Mouse (Mus musculus) small intestine, adult 2 months (tissue): ENCODE data around the gene Glis1. TPM values are rescaled to one million over a fixed set of nuclear protein-coding genes. Genes with fewer than 3 reads are reported as not detected.

Experiments
- H3K27ac ChIP-seq: fragments of 200-500 bp; 2 replicates; pipeline ENCODE4 v1.5.1; 2012; ENCODE audit warnings: low read depth, low read length, control low read depth, inconsistent platforms; ENCODE audit not compliant: insufficient read depth
- H3K27me3 ChIP-seq: fragments of 200-500 bp; 2 replicates; pipeline ENCODE4 v1.6.1; 2012; ENCODE audit warnings: mild to moderate bottlenecking, moderate library complexity, low read length, inconsistent platforms; ENCODE audit not compliant: control insufficient read depth, insufficient read depth
- H3K36me3 ChIP-seq: fragments of 200-500 bp; 2 replicates; pipeline ENCODE4 v1.6.1; 2012; ENCODE audit warnings: mild to moderate bottlenecking, low read length, control low read depth, inconsistent platforms; ENCODE audit not compliant: control insufficient read depth, insufficient read depth
- H3K4me1 ChIP-seq: fragments of 200-500 bp; 2 replicates; pipeline ENCODE4 v1.6.1; 2012; ENCODE audit warnings: low read length, inconsistent platforms, mixed read lengths; ENCODE audit not compliant: control insufficient read depth, insufficient read depth, insufficient read length
- H3K4me3 ChIP-seq: fragments of 200-500 bp; 2 replicates; pipeline ENCODE4 v1.5.1; 2012; ENCODE audit warnings: low read depth, mild to moderate bottlenecking, control low read depth, inconsistent platforms, low read length, moderate library complexity
- CTCF ChIP-seq: fragments of 200-500 bp; IDR thresholded peaks from 2 replicates; pipeline ENCODE4 v1.5.1; 2012; ENCODE audit warnings: low read depth, mild to moderate bottlenecking, control low read depth, inconsistent platforms, low read length, moderate library complexity, mixed read lengths; ENCODE audit not compliant: insufficient replicate concordance, insufficient read length; ENCODE audit errors: extremely low read depth
- POLR2A ChIP-seq: fragments of 200-500 bp; IDR thresholded peaks from 2 replicates; pipeline ENCODE4 v1.6.1; 2012; ENCODE audit warnings: low read depth, mild to moderate bottlenecking, control low read depth, inconsistent platforms, low read length, moderate library complexity
- WGBS: fragments of 180-500 bp; shearing (Covaris S2); methylation state at CpG from one replicate; pipeline ENCODE4 v1.1.7; 2018; 5-methylcytosine and 5-hydroxymethylcytosine counted together
- polyA plus RNA-seq: library from polyadenylated mRNA; depleted of rRNA; stranded (reverse); fragments of >200 nt; gene quantifications from 2 replicates; pipeline ENCODE4 v1.2.3, GENCODE M21; 2012

Gene Glis1
- polyA plus RNA-seq, 1 experiment = 1.0 TPM

DNA sequence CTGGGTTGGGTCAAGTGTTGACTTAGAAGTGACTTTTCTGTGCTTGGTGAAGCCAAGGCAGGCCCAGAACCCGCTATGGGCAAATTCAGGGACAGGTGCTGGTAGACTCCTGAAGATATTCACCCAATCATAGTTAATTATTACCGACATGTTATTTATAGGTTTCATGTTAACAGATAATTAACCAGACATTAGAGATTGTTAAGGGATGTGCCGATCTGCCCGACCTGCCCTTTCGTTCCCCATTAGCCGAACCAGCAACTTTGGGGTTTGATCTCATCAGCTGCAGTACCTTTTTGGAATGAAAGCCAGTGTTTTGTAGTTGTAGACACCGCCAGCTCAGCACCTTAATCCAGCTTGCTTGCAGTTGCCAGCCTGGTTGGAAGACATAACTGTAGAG, 2.1 kb downstream of the Glis1 start:
- Histone ChIP-seq H3K4me3 (no peak overlapping the region), H3K36me3 (no peaks in the 10 kb centered on the region), H3K4me1 (peaks cover 7% of the 10 kb centered on the region), H3K27ac (no peak overlapping the region), H3K27me3 (peaks cover 59% of the 10 kb centered on the region)
- 39% methylated on average over 7 of the region's 7 CpGs for WGBS
- no peak for TF ChIP-seq CTCF
- TF ChIP-seq POLR2A = no peak

DNA sequence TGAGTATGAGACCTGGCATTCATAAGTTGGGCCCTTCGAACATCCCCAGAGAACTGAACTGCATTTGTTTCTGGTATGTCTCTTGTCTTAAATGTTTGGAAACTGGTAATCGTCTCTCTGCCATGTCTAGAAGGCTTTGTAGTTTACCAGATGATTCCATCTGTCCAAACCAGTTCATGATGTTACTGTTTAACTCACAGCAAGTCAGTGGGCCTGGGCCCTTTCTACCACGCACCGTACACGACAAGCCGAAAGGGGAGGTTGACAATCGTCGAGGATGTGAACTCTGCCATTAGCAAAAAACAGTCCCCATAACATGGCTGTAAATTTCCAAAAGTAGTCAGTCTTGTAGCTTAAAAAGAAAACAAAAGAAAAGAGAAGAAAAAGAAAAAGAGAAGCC, 4.3 kb downstream of the Glis1 start:
- peaks cover 7% of the 10 kb centered on the region for H3K4me1 ChIP-seq
- TF ChIP-seq CTCF = no peak
- TF ChIP-seq POLR2A = no peak
- no peak overlapping the region for H3K4me3 ChIP-seq
- H3K27ac ChIP-seq = no peak overlapping the region
- H3K36me3 ChIP-seq = no peaks in the 10 kb centered on the region
- WGBS = 82% methylated on average over 8 of the region's 8 CpGs
- peaks cover 64% of the 10 kb centered on the region for H3K27me3 ChIP-seq

DNA sequence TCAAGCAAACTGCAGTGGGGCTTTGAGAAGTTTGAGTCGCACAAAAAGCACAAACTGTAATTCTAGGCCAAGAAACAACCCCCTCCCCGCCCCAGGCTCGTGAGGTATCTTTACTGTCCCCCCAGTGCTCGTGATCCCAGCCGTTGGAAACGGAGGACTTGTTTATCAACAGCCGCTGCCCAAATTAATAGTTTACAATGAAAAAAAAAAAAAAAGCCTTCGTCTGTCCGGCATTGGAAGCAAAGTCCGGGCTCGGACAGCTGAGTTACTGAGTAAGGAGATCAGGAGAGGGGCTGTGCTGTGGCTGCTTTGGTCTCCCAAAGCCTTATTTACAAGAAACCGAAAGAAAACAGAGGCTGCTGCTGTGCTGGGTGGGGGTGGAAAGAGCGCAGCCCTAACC, 5.9 kb downstream of the Glis1 start:
- WGBS = 14% methylated on average over 13 of the region's 13 CpGs
- H3K4me1 ChIP-seq = peaks cover 4% of the 10 kb centered on the region; the same call in 1 of the 2 replicates
- H3K36me3 ChIP-seq = no peaks in the 10 kb centered on the region
- peaks cover 48% of the 10 kb centered on the region for H3K27me3 ChIP-seq
- TF ChIP-seq CTCF (no peak), POLR2A (no peak)
- peak overlapping the region; percentile 21 for H3K4me3 ChIP-seq
- H3K27ac ChIP-seq = no peak overlapping the region

DNA sequence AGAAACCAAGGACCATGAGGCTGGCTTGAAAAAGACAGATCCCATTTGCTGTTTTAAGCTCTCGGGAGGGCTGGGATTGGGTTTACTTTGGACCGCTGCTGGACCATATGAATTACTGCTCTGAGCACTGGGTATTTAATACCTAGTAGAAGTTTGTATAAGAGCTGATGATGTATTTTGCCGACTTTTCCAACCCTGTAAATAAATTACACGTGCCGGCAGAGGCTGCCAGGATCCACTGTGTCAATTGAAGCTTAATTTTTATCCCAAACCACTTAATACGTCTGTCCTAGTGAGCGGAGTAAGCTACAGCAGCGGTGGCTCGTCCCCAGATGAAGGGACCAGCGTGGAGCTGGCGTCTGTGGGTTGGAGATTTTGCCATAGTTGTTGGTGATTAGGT, 7.9 kb downstream of the Glis1 start:
- 41% methylated on average over 11 of the region's 11 CpGs for WGBS
- Histone ChIP-seq H3K27ac (no peak overlapping the region), H3K4me3 (no peak overlapping the region), H3K36me3 (no peaks in the 10 kb centered on the region), H3K27me3 (peaks cover 38% of the 10 kb centered on the region), H3K4me1 (no peaks in the 10 kb centered on the region)
- TF ChIP-seq CTCF (no peak), POLR2A (no peak)

DNA sequence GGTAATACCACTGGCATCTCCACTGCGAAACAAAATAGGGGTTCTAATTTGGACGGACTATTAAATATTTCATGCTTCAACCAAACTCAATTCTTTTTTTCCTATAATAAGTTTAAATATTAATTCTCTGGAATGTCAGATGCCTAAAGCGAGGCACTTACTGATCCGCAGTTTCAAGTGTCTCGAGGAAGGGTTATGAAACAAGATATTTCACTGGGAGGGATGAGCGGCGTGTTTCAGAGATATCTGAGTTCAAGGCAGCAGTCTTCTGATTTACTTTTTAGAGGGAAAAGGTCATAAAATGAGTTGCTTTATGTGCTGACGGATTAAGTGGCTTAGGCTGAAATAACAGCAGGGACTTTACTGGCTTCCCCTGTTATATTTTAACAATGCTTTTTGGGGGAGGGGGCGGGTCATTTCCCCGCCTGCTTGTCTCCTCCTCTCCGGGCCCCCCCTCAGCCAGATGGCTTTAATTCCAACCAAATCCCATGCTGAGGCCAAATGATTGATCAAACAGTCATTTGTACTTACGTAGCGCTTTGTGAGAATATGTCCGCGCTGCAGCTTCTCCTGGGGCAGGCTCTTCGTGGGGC, 8.6 kb downstream of the Glis1 start:
- TF ChIP-seq CTCF (no peak), POLR2A (no peak)
- H3K27ac ChIP-seq = no peak overlapping the region
- no peak overlapping the region for H3K4me3 ChIP-seq
- peaks cover 33% of the 10 kb centered on the region for H3K27me3 ChIP-seq
- H3K4me1 ChIP-seq = no peaks in the 10 kb centered on the region
- H3K36me3 ChIP-seq = no peaks in the 10 kb centered on the region
- WGBS = 38% methylated on average over 16 of the region's 16 CpGs

DNA sequence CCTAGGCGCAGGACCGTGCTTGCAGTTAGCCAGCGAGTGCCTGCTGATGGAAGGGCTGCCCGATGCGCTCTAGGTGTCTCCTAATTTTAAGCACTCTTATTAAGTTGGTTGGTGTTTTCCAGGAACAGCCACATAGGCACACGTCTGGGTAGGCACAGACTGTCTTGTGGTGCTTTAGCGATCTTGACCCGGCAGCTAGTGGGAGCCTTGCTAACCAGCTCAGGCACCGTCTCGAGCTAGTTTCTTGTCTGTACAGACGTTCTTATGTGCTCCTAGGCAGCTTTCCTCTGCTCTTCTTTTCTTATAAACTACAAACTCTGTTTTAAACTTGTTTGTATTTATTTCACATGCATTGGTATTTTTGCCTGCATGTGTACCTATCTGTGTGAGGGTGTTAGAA, 9.2 kb downstream of the Glis1 start:
- Histone ChIP-seq H3K36me3 (no peaks in the 10 kb centered on the region), H3K27me3 (peaks cover 32% of the 10 kb centered on the region), H3K4me1 (no peaks in the 10 kb centered on the region), H3K27ac (no peak overlapping the region), H3K4me3 (no peak overlapping the region)
- TF ChIP-seq POLR2A = no peak
- TF ChIP-seq CTCF = no peak
- 56% methylated on average over 11 of the region's 11 CpGs for WGBS

DNA sequence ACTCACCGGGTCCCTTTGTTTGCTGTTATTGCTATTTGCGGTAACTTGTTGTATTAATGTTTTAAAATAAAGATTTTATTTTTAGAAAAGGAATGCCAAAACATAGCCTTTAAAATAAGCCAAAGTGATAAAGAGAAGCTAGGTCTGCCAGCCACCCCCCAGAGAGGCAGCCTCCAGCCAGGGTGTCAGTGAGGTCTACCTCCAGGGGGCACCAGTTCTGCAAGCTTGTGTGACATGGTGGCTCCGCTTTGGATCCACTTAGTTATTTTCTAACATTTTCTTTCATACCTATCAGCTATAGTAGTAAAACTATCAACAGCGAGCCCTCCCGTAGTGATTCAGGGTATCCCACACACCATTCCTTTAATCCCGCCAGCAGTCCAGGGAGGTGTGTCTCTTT, 14.1 kb downstream of the Glis1 start:
- no peak overlapping the region for H3K27ac ChIP-seq
- WGBS = 81% methylated on average over 6 of the region's 6 CpGs

More for the DNA sequence above, 14.1 kb downstream of the Glis1 start:
- no peak for TF ChIP-seq CTCF
- no peak for TF ChIP-seq POLR2A
- Histone ChIP-seq H3K27me3 (0 out of 2 replicates have a peak, but pooled peaks cover 3% of the 10 kb centered on the region), H3K4me3 (no peak overlapping the region), H3K36me3 (no peaks in the 10 kb centered on the region), H3K4me1 (no peaks in the 10 kb centered on the region)
